Mouse (Mus musculus) layer of hippocampus, postnatal 36 days (tissue): Measurements from ENCODE around the gene Tipin. TPM values are rescaled to one million over a fixed set of nuclear protein-coding genes. Genes with fewer than 3 reads are reported as not detected.

Experiments
- DNase-seq, 2 experiments: peaks; one replicate each; pipeline ENCODE4 v3.0.0; 2022
- total RNA-seq, 2 experiments: library from RNA; stranded (reverse); gene quantifications; 2 replicates each; pipeline ENCODE4 v1.2.3; 2021

The Tipin gene
- total RNA-seq, 2 experiments from 2014 or later = 13.5 to 16.9 TPM

DNA sequence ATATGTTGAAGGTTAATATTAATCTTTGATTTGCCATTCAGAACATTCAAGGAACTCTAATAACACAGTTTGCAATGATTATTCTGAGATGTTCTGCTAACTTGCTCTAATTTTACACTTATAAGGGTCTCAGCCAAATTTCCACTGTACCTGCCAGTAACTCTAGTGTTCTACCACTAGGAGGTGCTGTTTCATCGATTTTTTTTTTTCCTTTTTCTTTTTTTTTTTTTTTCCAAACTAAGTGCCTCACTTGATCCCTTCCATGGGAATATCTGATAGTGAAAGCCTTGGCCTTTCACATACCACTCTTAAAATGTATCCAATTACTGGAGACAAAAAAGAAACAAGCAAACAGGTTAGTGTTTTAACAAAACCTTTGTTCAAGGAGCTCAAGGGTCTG lies 66.0 kb downstream of the Tipin start:
- DNase-seq = no peak

DNA sequence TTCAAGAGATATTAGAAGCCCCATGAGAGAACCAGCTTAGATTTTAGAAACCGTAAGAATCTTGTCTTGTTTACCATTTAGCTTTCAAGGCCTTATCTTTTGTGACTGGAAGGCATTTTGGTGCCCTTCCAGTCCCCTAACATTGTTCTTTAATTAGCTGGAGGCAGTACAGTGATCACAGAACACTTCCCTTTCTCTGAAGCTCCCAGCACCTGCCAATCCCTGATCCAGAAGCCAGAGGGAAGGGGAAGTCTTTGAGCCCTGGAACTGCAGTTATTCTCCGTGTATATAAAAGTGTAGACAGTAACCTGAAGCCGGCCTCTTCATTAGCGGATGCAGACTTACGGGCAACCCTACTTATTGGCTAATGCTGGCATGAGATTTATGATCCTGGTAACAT lies 68.1 kb downstream of the Tipin start:
- no peak for DNase-seq

DNA sequence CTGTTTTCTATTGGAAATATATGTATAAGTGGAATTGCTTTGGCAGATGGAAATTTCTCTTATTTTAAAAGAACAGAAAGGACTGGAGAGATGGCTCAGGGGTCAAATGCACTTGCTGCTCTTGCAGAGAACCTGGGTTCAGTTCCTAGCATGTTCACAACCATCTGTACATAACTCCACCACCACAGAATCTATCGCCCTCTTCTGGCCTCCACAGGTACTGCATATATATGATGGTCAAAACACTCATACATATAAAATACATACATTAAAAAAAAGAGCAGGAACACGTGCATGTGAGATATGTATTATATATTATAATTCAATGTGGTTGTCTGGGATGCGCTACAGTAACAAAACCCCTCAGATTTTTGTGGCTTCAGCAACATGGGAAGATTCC lies 69.8 kb downstream of the Tipin start:
- no peak for DNase-seq

Other genes starting within 250 kb of the Tipin start
- gene Lctl, start 164.4 kb upstream of the Tipin start, total RNA-seq = not detected
- 1 to 10 TPM; 2.4 to 2.5 TPM for gene Zwilch, start 108.5 kb upstream of the Tipin start, total RNA-seq
- 100 to 1,000 TPM; 561 to 565 TPM for gene Rpl4, start 108.2 kb upstream of the Tipin start, total RNA-seq
- gene Snapc5, start 102.3 kb upstream of the Tipin start, total RNA-seq = 10 to 100 TPM; 16.5 to 20.0 TPM
- gene Uchl4, start 46.4 kb upstream of the Tipin start, total RNA-seq = 1 to 10 TPM; 2.1 to 3.4 TPM
- gene Map2k1, start 27.9 kb upstream of the Tipin start, total RNA-seq = 100 to 1,000 TPM; 315 to 336 TPM
- 10 to 100 TPM; 28.6 to 30.3 TPM for gene Dis3l, start 59.7 kb downstream of the Tipin start, total RNA-seq
- 10 to 100 TPM; 16.3 to 16.7 TPM for gene Megf11, start 104.0 kb downstream of the Tipin start, total RNA-seq